Mouse (Mus musculus) embryonic facial prominence, embryonic 12.5 days (tissue): Measurements from ENCODE around the gene Pink1. TPM values are rescaled to one million over a fixed set of nuclear protein-coding genes. Genes with fewer than 3 reads are reported as not detected.
"Not testable (repeated sequence)": the region's sequence is repeated elsewhere in the genome, so short reads cannot be mapped to it uniquely, and the experiment has no call there.

Experiments used
- ATAC-seq: fragments of 200-750 bp; cut with Nextera tagmentation; 2 replicates; pipeline ENCODE4 v1.8.0; 2017; ENCODE audit not compliant: insufficient number of reproducible peaks, insufficient read depth, low FRiP score, low TSS enrichment
- H3K27ac ChIP-seq: fragments of 300-500 bp; sonication (generic); 2 replicates; pipeline ENCODE4 v1.5.1; 2016; ENCODE audit warnings: mild to moderate bottlenecking
- H3K27me3 ChIP-seq: fragments of 300-500 bp; sonication (generic); 2 replicates; pipeline ENCODE4 v1.6.1; 2016; ENCODE audit warnings: mild to moderate bottlenecking, moderate library complexity
- H3K36me3 ChIP-seq: fragments of 300-500 bp; sonication (generic); 2 replicates; pipeline ENCODE4 v1.6.1; 2016; ENCODE audit warnings: mild to moderate bottlenecking
- H3K4me1 ChIP-seq: fragments of 300-500 bp; sonication (generic); 2 replicates; pipeline ENCODE4 v1.6.1; 2016
- H3K4me2 ChIP-seq: fragments of 300-500 bp; sonication (generic); replicated peaks from 2 replicates; pipeline ENCODE4 v1.6.1; 2016; ENCODE audit warnings: mild to moderate bottlenecking, moderate library complexity
- H3K4me3 ChIP-seq: fragments of 300-500 bp; sonication (generic); 2 replicates; pipeline ENCODE4 v1.5.1; 2016; ENCODE audit warnings: mild to moderate bottlenecking
- H3K9ac ChIP-seq: fragments of 300-500 bp; sonication (generic); 2 replicates; pipeline ENCODE4 v1.6.1; 2016; ENCODE audit warnings: mild to moderate bottlenecking, moderate library complexity
- H3K9me3 ChIP-seq: fragments of 300-500 bp; sonication (generic); 2 replicates; pipeline ENCODE4 v1.6.1; 2016; ENCODE audit warnings: mild to moderate bottlenecking, moderate library complexity
- WGBS: fragments of 180-500 bp; shearing (Covaris S2); methylation state at CpG from one replicate; pipeline ENCODE4 v1.1.7; 2016; 5-methylcytosine and 5-hydroxymethylcytosine counted together
- polyA plus RNA-seq: library from polyadenylated mRNA; unstranded; fragments of >200 nt; fragmentation: Nextera tagmentation; extraction: Ambion mirVana; gene quantifications from 2 replicates; pipeline ENCODE4 v1.2.1, GENCODE M21; 2016

Gene Pink1
- polyA plus RNA-seq, 1 experiment from 2014 or later: 54.9 TPM

GRCm38 (mm10) chr4:138339963-138340362 is 13.9 kb upstream of the Pink1 start:
- Histone ChIP-seq H3K27me3 (no peaks in the 10 kb centered on the region), H3K27ac (no peak overlapping the region), H3K4me1 (no peaks in the 10 kb centered on the region), H3K36me3 (no peaks in the 10 kb centered on the region), H3K9ac (no peak overlapping the region), H3K4me3 (no peak overlapping the region), H3K4me2 (no peak overlapping the region), H3K9me3 (no peaks in the 10 kb centered on the region)
- 27% methylated on average over 4 of the region's 4 CpGs for WGBS
- no peak for ATAC-seq

GRCm38 (mm10) chr4:138337341-138337740 is 11.2 kb upstream of the Pink1 start:
- H3K4me3 ChIP-seq: no peak overlapping the region
- H3K36me3 ChIP-seq: no peaks in the 10 kb centered on the region
- H3K4me1 ChIP-seq: no peaks in the 10 kb centered on the region
- 75% methylated on average over 9 of the region's 9 CpGs for WGBS
- no peaks in the 10 kb centered on the region for H3K9me3 ChIP-seq
- no peak for ATAC-seq
- no peak overlapping the region for H3K9ac ChIP-seq
- no peak overlapping the region for H3K27ac ChIP-seq
- H3K27me3 ChIP-seq: peaks cover 7% of the 10 kb centered on the region; the same call in 1 of the 2 replicates
- H3K4me2 ChIP-seq: no peak overlapping the region

- Histone ChIP-seq H3K36me3 (no peaks in the 10 kb centered on the region), H3K27me3 (peaks cover 9% of the 10 kb centered on the region), H3K4me3 (no peak overlapping the region), H3K27ac (no peak overlapping the region), H3K4me2 (no peak overlapping the region), H3K4me1 (no peaks in the 10 kb centered on the region), H3K9ac (no peak overlapping the region), H3K9me3 (no peaks in the 10 kb centered on the region)
- WGBS: 70% methylated on average over 5 of the region's 5 CpGs
- ATAC-seq: no peak
Measured at GRCm38 (mm10) chr4:138336876-138337275, 10.8 kb upstream of the Pink1 start.

DNA sequence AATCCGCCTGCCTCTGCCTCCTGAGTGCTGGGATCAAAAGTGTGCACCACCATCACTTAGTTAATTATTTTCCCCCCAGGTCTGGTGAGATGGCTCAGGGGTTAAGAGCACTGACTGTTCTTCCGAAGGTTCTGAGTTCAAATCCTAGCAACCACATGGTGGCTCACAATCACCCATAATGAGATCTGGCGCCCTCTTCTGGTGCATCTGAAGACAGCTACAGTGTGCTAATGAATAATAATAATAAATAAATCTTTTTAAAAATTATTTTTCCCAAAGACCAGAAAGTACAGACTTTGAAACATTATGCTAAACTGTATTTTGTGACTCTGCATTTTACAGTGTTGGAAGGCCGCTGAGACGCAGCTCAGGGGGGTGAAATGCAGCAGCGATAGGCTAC is 9.5 kb upstream of the Pink1 start:
- Histone ChIP-seq H3K27me3 (peaks cover 20% of the 10 kb centered on the region), H3K4me3 (no peak overlapping the region), H3K27ac (no peak overlapping the region), H3K9ac (no peak overlapping the region), H3K36me3 (no peaks in the 10 kb centered on the region), H3K9me3 (no peaks in the 10 kb centered on the region), H3K4me2 (no peak overlapping the region), H3K4me1 (no peaks in the 10 kb centered on the region)
- ATAC-seq: no peak
- WGBS: 88% methylated on average over 6 of the region's 6 CpGs

DNA sequence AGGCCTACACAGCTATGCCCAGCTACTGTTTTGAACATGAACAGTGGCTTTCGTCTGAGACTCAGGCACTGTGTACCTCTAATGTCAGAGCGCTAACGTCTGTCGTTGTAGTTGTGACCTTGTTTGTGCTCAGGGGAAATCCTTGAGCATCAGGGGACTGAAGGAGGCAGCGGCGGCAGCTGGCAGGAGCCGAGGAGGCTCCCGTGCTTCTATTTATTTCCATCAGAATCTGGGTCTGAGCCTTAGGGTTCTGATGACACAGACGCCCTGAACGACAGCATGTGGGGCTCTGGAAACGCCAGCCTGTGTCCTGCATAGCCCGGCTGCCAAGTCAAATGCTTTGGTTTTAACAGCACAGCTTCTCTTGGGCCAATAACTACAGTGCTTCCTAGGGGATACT is 8.9 kb upstream of the Pink1 start:
- no peak overlapping the region for H3K27ac ChIP-seq
- peaks cover 20% of the 10 kb centered on the region for H3K27me3 ChIP-seq
- no peak overlapping the region for H3K4me3 ChIP-seq
- no peak overlapping the region for H3K9ac ChIP-seq
- no peak for ATAC-seq
- H3K9me3 ChIP-seq: no peaks in the 10 kb centered on the region
- WGBS: 79% methylated on average over 12 of the region's 12 CpGs
- H3K36me3 ChIP-seq: no peaks in the 10 kb centered on the region
- no peak overlapping the region for H3K4me2 ChIP-seq
- H3K4me1 ChIP-seq: no peaks in the 10 kb centered on the region

- H3K27ac ChIP-seq: no peak overlapping the region
- no peaks in the 10 kb centered on the region for H3K36me3 ChIP-seq
- 78% methylated on average over 4 of the region's 4 CpGs for WGBS
- no peak overlapping the region for H3K4me2 ChIP-seq
- H3K9me3 ChIP-seq: no peaks in the 10 kb centered on the region
- no peak overlapping the region for H3K4me3 ChIP-seq
- no peaks in the 10 kb centered on the region for H3K4me1 ChIP-seq
- no peak overlapping the region for H3K9ac ChIP-seq
- peaks cover 20% of the 10 kb centered on the region for H3K27me3 ChIP-seq
- ATAC-seq: no peak
Measured at GRCm38 (mm10) chr4:138333135-138333534, 7.0 kb upstream of the Pink1 start.

GRCm38 (mm10) chr4:138331647-138332046 is 5.5 kb upstream of the Pink1 start:
- ATAC-seq: no peak
- H3K36me3 ChIP-seq: no peaks in the 10 kb centered on the region
- WGBS: 83% methylated on average over 9 of the region's 9 CpGs
- H3K9me3 ChIP-seq: no peaks in the 10 kb centered on the region
- H3K9ac ChIP-seq: no peak overlapping the region
- H3K4me2 ChIP-seq: no peak overlapping the region
- no peak overlapping the region for H3K27ac ChIP-seq
- H3K27me3 ChIP-seq: peaks cover 20% of the 10 kb centered on the region
- no peak overlapping the region for H3K4me3 ChIP-seq
- H3K4me1 ChIP-seq: no peaks in the 10 kb centered on the region

DNA sequence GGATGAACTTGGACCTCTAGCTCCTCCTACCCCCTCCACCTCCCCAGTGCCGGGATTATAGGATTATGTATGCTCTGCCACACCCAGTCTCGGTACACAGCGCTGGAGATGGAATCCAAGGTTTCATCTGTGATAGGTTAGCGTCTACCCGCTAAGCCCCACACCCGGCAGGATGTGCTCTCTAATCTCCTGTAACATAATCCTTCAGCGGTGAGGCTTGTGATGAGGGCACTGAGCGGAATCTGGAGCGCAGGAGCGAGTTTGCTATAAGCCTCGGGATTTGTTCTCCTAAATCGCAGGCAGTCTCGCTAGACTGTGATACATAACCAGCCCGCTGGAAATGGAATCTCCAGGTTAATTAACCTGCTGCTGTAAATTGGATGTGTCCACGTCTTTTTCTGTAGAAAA is 4.2 kb upstream of the Pink1 start:
- Histone ChIP-seq H3K4me1 (0 out of 2 replicates have a peak, but pooled peaks cover under 1% of the 10 kb centered on the region), H3K4me2 (no peak overlapping the region), H3K36me3 (no peaks in the 10 kb centered on the region), H3K27ac (no peak overlapping the region), H3K9me3 (no peaks in the 10 kb centered on the region), H3K27me3 (peaks cover 20% of the 10 kb centered on the region), H3K4me3 (no peak overlapping the region), H3K9ac (no peak overlapping the region)
- no peak for ATAC-seq
- WGBS: 12% methylated on average over 15 of the region's 15 CpGs

- H3K4me3 ChIP-seq: peak overlapping the region; percentile 29
- H3K4me1 ChIP-seq: 0 out of 2 replicates have a peak, but pooled peaks cover 3% of the 10 kb centered on the region
- H3K27me3 ChIP-seq: peaks cover 16% of the 10 kb centered on the region
- no peak overlapping the region for H3K27ac ChIP-seq
- H3K4me2 ChIP-seq: peak overlapping the region; percentile 43
- H3K9me3 ChIP-seq: no peaks in the 10 kb centered on the region
- no peaks in the 10 kb centered on the region for H3K36me3 ChIP-seq
- no peak for ATAC-seq
- H3K9ac ChIP-seq: peak overlapping the region; percentile 24; the same call in 1 of the 2 replicates
- 72% methylated on average over 7 of the region's 7 CpGs for WGBS
Measured at GRCm38 (mm10) chr4:138327891-138328470, 1.9 kb upstream of the Pink1 start.

- H3K4me2 ChIP-seq, H3K9ac ChIP-seq, H3K36me3 ChIP-seq, H3K9me3 ChIP-seq, ATAC-seq, H3K4me1 ChIP-seq, H3K4me3 ChIP-seq: not testable (repeated sequence)
- Histone ChIP-seq H3K27me3 (peaks cover 12% of the 10 kb centered on the region), H3K27ac (0 out of 2 replicates have a peak overlapping the region, but pooled peaks have one; percentile 17)
- 36% methylated on average over 9 of the region's 12 CpGs for WGBS
Measured at GRCm38 (mm10) chr4:138327155-138327554, 1.0 kb upstream of the Pink1 start.

DNA sequence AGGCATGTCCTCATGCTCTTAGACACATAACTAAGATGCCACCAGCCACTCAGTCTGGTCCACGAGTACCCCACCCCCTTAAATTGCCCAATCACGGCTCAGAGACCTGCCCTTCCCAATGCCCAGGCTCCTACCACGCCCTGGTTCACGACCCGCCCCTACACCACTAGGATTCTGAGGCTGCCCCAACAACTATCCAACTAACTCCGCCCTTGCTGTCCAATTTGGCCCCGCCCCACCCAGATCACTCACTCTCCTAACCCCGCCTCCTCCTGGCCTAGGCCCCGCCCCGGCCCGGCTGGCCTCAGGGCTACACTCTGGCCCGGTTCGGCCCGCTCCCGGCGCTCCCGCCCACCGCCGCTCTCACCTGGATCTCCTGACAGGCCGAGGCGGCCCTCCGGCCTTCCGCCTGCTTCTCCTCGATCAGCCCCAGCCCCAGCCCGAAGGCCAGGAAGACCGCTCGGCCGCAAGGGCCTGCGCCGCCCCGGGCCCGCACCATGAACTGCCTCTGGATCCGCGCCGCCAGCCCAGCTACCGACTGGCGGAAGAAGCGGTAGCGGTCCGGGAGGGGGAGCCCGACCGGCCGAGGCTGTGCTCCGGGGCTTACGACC is 536 bp downstream of the Pink1 start:
- Histone ChIP-seq H3K36me3 (no peaks in the 10 kb centered on the region), H3K27me3 (no peaks in the 10 kb centered on the region), H3K9me3 (no peaks in the 10 kb centered on the region), H3K27ac (peak overlapping the region; percentile 96), H3K9ac (peak overlapping the region; percentile 89), H3K4me3 (peak overlapping the region; percentile 72), H3K4me2 (peak overlapping the region; percentile 65), H3K4me1 (0 out of 2 replicates have a peak, but pooled peaks cover 3% of the 10 kb centered on the region)
- peak; percentile 79 for ATAC-seq
- under 1% methylated on average over 44 of the region's 45 CpGs for WGBS

GRCm38 (mm10) chr4:138324451-138324850 is 1.7 kb downstream of the Pink1 start:
- whole genome bisulfite sequencing: 91% methylated on average over 3 of the region's 3 CpGs
- Histone ChIP-seq H3K9ac (no peak overlapping the region), H3K4me3 (no peak overlapping the region), H3K4me1 (0 out of 2 replicates have a peak, but pooled peaks cover 3% of the 10 kb centered on the region), H3K36me3 (no peaks in the 10 kb centered on the region), H3K9me3 (no peaks in the 10 kb centered on the region), H3K4me2 (no peak overlapping the region), H3K27me3 (no peaks in the 10 kb centered on the region), H3K27ac (no peak overlapping the region)
- no peak for ATAC-seq
